Mouse (Mus musculus): ENCODE measurements around the gene Daw1.

DNA sequence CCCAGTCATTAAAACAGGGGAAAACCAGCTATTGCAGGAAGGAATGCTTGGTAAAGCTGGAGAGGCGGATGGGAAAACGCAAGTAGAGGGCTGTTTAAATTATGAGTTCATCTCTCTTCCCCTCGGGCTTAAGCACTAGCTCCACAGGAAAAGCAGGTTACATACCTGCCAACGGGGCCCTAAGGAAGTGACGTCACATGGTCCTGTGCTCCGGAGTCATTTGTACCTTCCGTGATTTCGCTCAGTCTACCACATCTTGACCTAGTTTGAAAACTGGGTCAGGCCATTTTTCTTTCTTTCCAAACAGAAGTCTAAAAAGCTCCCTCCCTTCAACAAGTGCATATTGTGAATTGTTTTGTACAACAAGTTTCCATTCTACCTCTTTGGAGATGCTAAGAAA, 21.7 kb upstream of the Daw1 start:
- no peak for TF ChIP-seq CTCF (IDR thresholded peaks at IDR 0.05; ENCODE audit: extremely low read depth, insufficient read length, insufficient replicate concordance, low read depth, low read length)
- TF ChIP-seq POLR2A (IDR thresholded peaks at IDR 0.05; ENCODE audit: low read depth, low read length) = no peak

All from small intestine, adult 2 months (tissue).